Mouse (Mus musculus): ENCODE measurements around the gene Gnptg. TPM values are rescaled to one million over a fixed set of nuclear protein-coding genes. Genes with fewer than 3 reads are reported as not detected.

The Gnptg gene
- polyA plus RNA-seq, 1 experiment from 2014 or later, result 68.4 TPM

Small RNA genes within 50 kb of the gene (microRNA-seq; reads per million reads assigned to microRNA genes)
- gene Mir3547, result 1.9 reads per million

Other genes starting within 250 kb of the Gnptg start
- 12.8 and 15.0 TPM in 2 replicates for gene Cramp1l, start 224.3 kb downstream of the Gnptg start, polyA plus RNA-seq (2016; fragmentation: Nextera tagmentation; extraction: Ambion mirVana)
- gene Ift140, start 224.0 kb downstream of the Gnptg start, polyA plus RNA-seq (2016; fragmentation: Nextera tagmentation; extraction: Ambion mirVana), result 28.4 and 28.6 TPM in 2 replicates
- gene Tmem204, start 156.5 kb downstream of the Gnptg start, polyA plus RNA-seq (2016; fragmentation: Nextera tagmentation; extraction: Ambion mirVana), result 10.1 and 10.4 TPM in 2 replicates
- gene Telo2, start 124.2 kb downstream of the Gnptg start, polyA plus RNA-seq (2016; fragmentation: Nextera tagmentation; extraction: Ambion mirVana), result 45.5 and 46.3 TPM in 2 replicates
- not detected in 2 replicates for gene Ptx4, start 119.4 kb downstream of the Gnptg start, polyA plus RNA-seq (2016; fragmentation: Nextera tagmentation; extraction: Ambion mirVana)
- gene Clcn7, start 106.7 kb downstream of the Gnptg start, polyA plus RNA-seq (2016; fragmentation: Nextera tagmentation; extraction: Ambion mirVana), result 26.8 and 28.7 TPM in 2 replicates
- gene Ccdc154, start 77.7 kb downstream of the Gnptg start, polyA plus RNA-seq (2016; fragmentation: Nextera tagmentation; extraction: Ambion mirVana), result not detected in 2 replicates
- gene Gm38655, start 64.7 kb downstream of the Gnptg start, polyA plus RNA-seq (2016; fragmentation: Nextera tagmentation; extraction: Ambion mirVana), result not detected in 2 replicates
- gene BC003965, start 55.6 kb downstream of the Gnptg start, polyA plus RNA-seq (2016; fragmentation: Nextera tagmentation; extraction: Ambion mirVana), result 33.4 and 33.6 TPM in 2 replicates
- gene Unkl, start 51.7 kb downstream of the Gnptg start, polyA plus RNA-seq (2016; fragmentation: Nextera tagmentation; extraction: Ambion mirVana), result 10.0 and 10.9 TPM in 2 replicates
- 67.2 and 67.7 TPM in 2 replicates for gene Tsr3, start within 50 bp of the Gnptg start, polyA plus RNA-seq (2016; fragmentation: Nextera tagmentation; extraction: Ambion mirVana)
- gene Baiap3, start 16.2 kb upstream of the Gnptg start, polyA plus RNA-seq (2016; fragmentation: Nextera tagmentation; extraction: Ambion mirVana), result 4.2 and 4.6 TPM in 2 replicates
- gene Ube2i, start 34.5 kb upstream of the Gnptg start, polyA plus RNA-seq (2016; fragmentation: Nextera tagmentation; extraction: Ambion mirVana), result 818 and 823 TPM in 2 replicates
- gene Prss34, start 58.3 kb upstream of the Gnptg start, polyA plus RNA-seq (2016; fragmentation: Nextera tagmentation; extraction: Ambion mirVana), result not detected in 2 replicates
- gene Prss28, start 68.5 kb upstream of the Gnptg start, polyA plus RNA-seq (2016; fragmentation: Nextera tagmentation; extraction: Ambion mirVana), result not detected in 2 replicates
- not detected in 2 replicates for gene Prss29, start 78.5 kb upstream of the Gnptg start, polyA plus RNA-seq (2016; fragmentation: Nextera tagmentation; extraction: Ambion mirVana)
- gene Tpsab1, start 105.4 kb upstream of the Gnptg start, polyA plus RNA-seq (2016; fragmentation: Nextera tagmentation; extraction: Ambion mirVana), result not detected in 2 replicates
- gene Tpsb2, start 126.2 kb upstream of the Gnptg start, polyA plus RNA-seq (2016; fragmentation: Nextera tagmentation; extraction: Ambion mirVana), result not detected in 2 replicates
- 0.22 and 0.92 TPM in 2 replicates for gene Tpsg1, start 129.1 kb upstream of the Gnptg start, polyA plus RNA-seq (2016; fragmentation: Nextera tagmentation; extraction: Ambion mirVana)
- gene Cacna1h, start 193.7 kb upstream of the Gnptg start, polyA plus RNA-seq (2016; fragmentation: Nextera tagmentation; extraction: Ambion mirVana), result 9.7 and 10.4 TPM in 2 replicates
- 0.14 and 0.22 TPM in 2 replicates for gene Tekt4, start 214.5 kb upstream of the Gnptg start, polyA plus RNA-seq (2016; fragmentation: Nextera tagmentation; extraction: Ambion mirVana)

All from midbrain, embryonic 12.5 days (tissue).